23 mouse cellular contexts compared by ENCODE assay signal in the genomic region with DNA sequence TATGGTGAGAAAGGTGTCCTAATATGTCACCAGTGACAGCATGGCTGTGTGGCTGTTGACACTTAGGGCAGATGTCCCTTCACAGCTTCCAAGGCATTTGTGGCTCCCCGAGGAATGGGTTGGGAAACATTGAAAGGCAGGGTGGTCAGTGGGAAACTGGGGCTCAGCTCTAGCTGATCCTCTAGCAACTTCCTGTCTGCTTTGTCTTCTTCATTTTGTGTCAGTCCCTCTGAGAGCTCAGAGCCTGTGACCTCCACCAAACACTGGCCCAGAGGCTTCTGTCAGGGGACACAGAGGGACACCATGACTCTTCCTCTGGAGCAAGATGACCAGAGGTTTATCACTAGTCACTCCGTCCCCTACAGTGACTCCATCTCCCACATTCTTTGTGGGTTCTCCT. TPM values are rescaled to one million over a fixed set of nuclear protein-coding genes. Genes with fewer than 3 reads are reported as not detected.
A peak's percentile ranks its signal among the peaks of the same experiment; 100 is the strongest.
DNase-seq lines count a peak whose midpoint lies in the region; ATAC-seq lines count a peak whose summit lies in the region.
"Had no signal": no experiment of that assay in that cellular context is flagged by ENCODE, and none has a peak within 500 bp of the region (broad histone marks: within the 10 kb centered on the region; RNA-seq: fewer than 3 reads in every experiment).

No protein-coding gene starts in this region.

- no peak for ATAC-seq in midbrain, embryonic 14.5 days (ENCODE audit: low FRiP score, low TSS enrichment)
- ATAC-seq in midbrain, embryonic 13.5 days = no peak
- ATAC-seq in hindbrain, embryonic 14.5 days (ENCODE audit: low FRiP score) = no peak
- ATAC-seq in neural tube, embryonic 14.5 days (ENCODE audit: low read depth) = no peak

- no peaks in the 10 kb centered on the region for H3K9me3 ChIP-seq in midbrain, embryonic 14.5 days (ENCODE audit: control insufficient read depth, low read length)
- H3K9me3 ChIP-seq in midbrain, embryonic 13.5 days = no peaks in the 10 kb centered on the region
- H3K9me3 ChIP-seq in hindbrain, embryonic 14.5 days (ENCODE audit: control insufficient read depth, low read length) = no peaks in the 10 kb centered on the region
- no peaks in the 10 kb centered on the region for H3K9me3 ChIP-seq in neural tube, embryonic 14.5 days (ENCODE audit: control insufficient read depth, low read length)
- H3K9me3 ChIP-seq: limb, embryonic 15.5 days; megakaryocyte, embryonic 14.5 days had no signal

- intact Hi-C loops in heart, postnatal 25 days (cut with DNase I) = no loop called here

- H3K27me3 ChIP-seq in midbrain, embryonic 14.5 days (ENCODE audit: control insufficient read depth, insufficient read depth, low read length) = no peaks in the 10 kb centered on the region
- H3K27me3 ChIP-seq in midbrain, embryonic 13.5 days = no peaks in the 10 kb centered on the region
- no peaks in the 10 kb centered on the region for H3K27me3 ChIP-seq in hindbrain, embryonic 14.5 days (ENCODE audit: control insufficient read depth, insufficient read depth, low read length)
- no peaks in the 10 kb centered on the region for H3K27me3 ChIP-seq in neural tube, embryonic 14.5 days (ENCODE audit: control insufficient read depth, insufficient read depth, low read length)

- H3K4me2 ChIP-seq in midbrain, embryonic 14.5 days (ENCODE audit: low read length) = peak overlapping the region; percentile 82; the same call in 1 of the 2 replicates
- H3K4me2 ChIP-seq in midbrain, embryonic 13.5 days (replicated peaks) = no peak overlapping the region
- peak overlapping the region; percentile 85; the same call in 1 of the 2 replicates for H3K4me2 ChIP-seq in hindbrain, embryonic 14.5 days (replicated peaks)
- H3K4me2 ChIP-seq in neural tube, embryonic 14.5 days (ENCODE audit: low read depth, low read length) = peak overlapping the region; percentile 8; the same call in 1 of the 2 replicates
- H3K4me2 ChIP-seq: limb, embryonic 15.5 days had no signal

- WGBS in midbrain, embryonic 14.5 days = 94% methylated on average over 2 of the region's 2 CpGs
- WGBS in midbrain, embryonic 13.5 days = 76% methylated on average over 2 of the region's 2 CpGs
- WGBS in hindbrain, embryonic 14.5 days = 87% methylated on average over 2 of the region's 2 CpGs
- WGBS in neural tube, embryonic 14.5 days = 71% methylated on average over 2 of the region's 2 CpGs

- no peak overlapping the region for H3K9ac ChIP-seq in midbrain, embryonic 14.5 days (replicated peaks; ENCODE audit: low read length)
- H3K9ac ChIP-seq in midbrain, embryonic 13.5 days (replicated peaks) = no peak overlapping the region
- no peak overlapping the region for H3K9ac ChIP-seq in hindbrain, embryonic 14.5 days
- H3K9ac ChIP-seq in neural tube, embryonic 14.5 days (replicated peaks; ENCODE audit: low read depth, low read length) = no peak overlapping the region
- H3K9ac ChIP-seq: limb, embryonic 15.5 days; liver, embryonic 14.5 days had no signal

- DNase-seq in heart, adult 11 months = peak; percentile 92
- no peak for DNase-seq in heart, postnatal 25 days (ENCODE audit: low spot score)
- DNase-seq in midbrain, embryonic 14.5 days = no peak
- no peak for DNase-seq in hindbrain, embryonic 14.5 days (ENCODE audit: low spot score)
- DNase-seq in urinary bladder, postnatal 25 days (ENCODE audit: low spot score) = no peak
- DNase-seq in kidney, postnatal 4 days = no peak
- DNase-seq: adrenal gland, adult 2 months; cerebellum, adult 9-10 months; gastrocnemius, postnatal 36 days; heart, postnatal 36 days; kidney, postnatal 25 days; layer of hippocampus, adult 9-11 months; left cerebral cortex, postnatal 4 days; lung, embryonic 14.5 days; right cerebral cortex, postnatal 25 days; spleen, adult 18-20 months; thymus, postnatal 14 days had no signal

- H3K36me3 ChIP-seq in midbrain, embryonic 14.5 days (ENCODE audit: control insufficient read depth, insufficient read depth, low read length) = no peaks in the 10 kb centered on the region
- H3K36me3 ChIP-seq in midbrain, embryonic 13.5 days = no peaks in the 10 kb centered on the region
- H3K36me3 ChIP-seq in hindbrain, embryonic 14.5 days (replicated peaks; ENCODE audit: control insufficient read depth, insufficient read depth) = no peaks in the 10 kb centered on the region
- no peaks in the 10 kb centered on the region for H3K36me3 ChIP-seq in neural tube, embryonic 14.5 days (ENCODE audit: control insufficient read depth, insufficient read depth, low read length)
- H3K36me3 ChIP-seq: limb, embryonic 15.5 days had no signal

- H3K4me3 ChIP-seq in midbrain, embryonic 14.5 days (replicated peaks; ENCODE audit: low read depth, low read length) = no peak overlapping the region
- no peak overlapping the region for H3K4me3 ChIP-seq in midbrain, embryonic 13.5 days (replicated peaks)
- no peak overlapping the region for H3K4me3 ChIP-seq in hindbrain, embryonic 14.5 days (replicated peaks; ENCODE audit: low read length)
- H3K4me3 ChIP-seq in neural tube, embryonic 14.5 days (ENCODE audit: low read depth, low read length) = no peak overlapping the region
- H3K4me3 ChIP-seq: limb, embryonic 15.5 days; megakaryocyte, embryonic 14.5 days had no signal

- H3K4me1 ChIP-seq in midbrain, embryonic 14.5 days (ENCODE audit: control insufficient read depth, insufficient read depth, low read length) = peaks cover 60% of the 10 kb centered on the region
- H3K4me1 ChIP-seq in midbrain, embryonic 13.5 days (replicated peaks) = peaks cover 80% of the 10 kb centered on the region
- H3K4me1 ChIP-seq in hindbrain, embryonic 14.5 days (replicated peaks; ENCODE audit: control insufficient read depth, insufficient read depth, low read length) = peaks cover 75% of the 10 kb centered on the region
- H3K4me1 ChIP-seq in neural tube, embryonic 14.5 days (ENCODE audit: control insufficient read depth, insufficient read depth, low read length) = peaks cover 63% of the 10 kb centered on the region

- no peak overlapping the region for H3K27ac ChIP-seq in midbrain, embryonic 14.5 days (replicated peaks; ENCODE audit: low read depth, low read length)
- H3K27ac ChIP-seq in midbrain, embryonic 13.5 days = no peak overlapping the region
- no peak overlapping the region for H3K27ac ChIP-seq in hindbrain, embryonic 14.5 days
- H3K27ac ChIP-seq in neural tube, embryonic 14.5 days (ENCODE audit: low read depth, low read length) = no peak overlapping the region; the same call in 1 of the 2 replicates
- H3K27ac ChIP-seq: limb, embryonic 15.5 days; liver, embryonic 14.5 days had no signal

RNA-seq across cellular contexts. Expression of gene Coro2b, which starts 2.7 kb away (rescaled TPM):
- 10 to 100 TPM in 1 of 2 experiments, 1 to 10 TPM in 1; 9.5 to 15.1 TPM for total RNA-seq in heart, postnatal 25 days (2021)
- polyA plus RNA-seq in midbrain, embryonic 14.5 days (2014; fragmentation: Nextera tagmentation; extraction: Ambion mirVana) = 33.2 and 34.5 TPM in 2 replicates
- 28.4 and 34.7 TPM in 2 replicates for polyA plus RNA-seq in midbrain, embryonic 13.5 days (2015; fragmentation: Nextera tagmentation; extraction: Ambion mirVana)
- 35.8 and 38.5 TPM in 2 replicates for polyA plus RNA-seq in hindbrain, embryonic 14.5 days (2014; fragmentation: Nextera tagmentation; extraction: Ambion mirVana)
- polyA plus RNA-seq in neural tube, embryonic 14.5 days (2014; fragmentation: Nextera tagmentation; extraction: Ambion mirVana) = 32.5 and 34.5 TPM in 2 replicates
- total RNA-seq: MEL had no signal
